14 mouse cellular contexts compared by ENCODE assay signal in genomic region chr12:82387647-82388046, GRCm38 (mm10).
DNase-seq lines count a peak whose midpoint lies in the region; ATAC-seq and TF ChIP-seq lines count a peak whose summit lies in the region.
"Had no signal": no experiment of that assay in that cellular context is flagged by ENCODE, and none has a peak within 500 bp of the region (broad histone marks: within the 10 kb centered on the region; RNA-seq: fewer than 3 reads in every experiment).

No protein-coding gene starts in this region.

- peak; percentile 47 to 59 for DNase-seq in left cerebral cortex, adult 2 months (ENCODE audit: extremely low spot score in 1 of 2, low spot score in 2 of 2)
- DNase-seq in left cerebral cortex, adult 11 months (ENCODE audit: low spot score) = no peak
- DNase-seq in cerebellum, adult 9-10 months = peak; percentile 98
- peak; percentile 73 for DNase-seq in layer of hippocampus, adult 9-10 months (ENCODE audit: low spot score)
- peak; percentile 6 for DNase-seq in splenic B cell, adult 2 months (ENCODE audit: low read depth, low spot score)
- DNase-seq in testis, postnatal 10 days (ENCODE audit: low spot score) = no peak
- DNase-seq: gastrocnemius, postnatal 14 days; thymus, postnatal 36 days had no signal

- TF ChIP-seq CTCF in left cerebral cortex, adult 2 months (IDR thresholded peaks at IDR 0.05) = no peak

- H3K4me2 ChIP-seq in neural tube, embryonic 15.5 days = no peak overlapping the region
- H3K4me2 ChIP-seq: embryonic facial prominence, embryonic 13.5 days; liver, embryonic 15.5 days had no signal

- no peak overlapping the region for H3K9ac ChIP-seq in neural tube, embryonic 15.5 days (replicated peaks)
- H3K9ac ChIP-seq: embryonic facial prominence, embryonic 13.5 days; liver, embryonic 15.5 days had no signal

- no peak for ATAC-seq in neural tube, embryonic 15.5 days (ENCODE audit: low FRiP score)
- no peak for ATAC-seq in megakaryocyte, adult 5-6 weeks (ENCODE audit: poor library complexity, severe bottlenecking)
- ATAC-seq: inflammation-experienced regulatory T-cells, adult 6 months had no signal

- no peak overlapping the region for H3K4me3 ChIP-seq in left cerebral cortex, adult 2 months
- H3K4me3 ChIP-seq in neural tube, embryonic 15.5 days (replicated peaks) = no peak overlapping the region
- H3K4me3 ChIP-seq: embryonic facial prominence, embryonic 13.5 days; liver, embryonic 15.5 days had no signal

- intact Hi-C loops in left cerebral cortex, adult 2 months (cut with DNase I) = loop anchor here (5.0 kb wide), 1 partner anchor 50 kb away; no protein-coding TSS in a partner anchor

- no peaks in the 10 kb centered on the region; the same call in 1 of the 2 replicates for H3K36me3 ChIP-seq in splenic B cell, adult 2 months (ENCODE audit: control insufficient read depth, insufficient read depth, low read length, poor library complexity, severe bottlenecking)
- H3K36me3 ChIP-seq in neural tube, embryonic 15.5 days = 0 out of 2 replicates have a peak, but pooled peaks cover 2% of the 10 kb centered on the region
- H3K36me3 ChIP-seq: liver, embryonic 15.5 days had no signal

- no peaks in the 10 kb centered on the region for H3K4me1 ChIP-seq in neural tube, embryonic 15.5 days
- H3K4me1 ChIP-seq: embryonic facial prominence, embryonic 13.5 days had no signal

- peak overlapping the region; percentile 59 for H3K27ac ChIP-seq in left cerebral cortex, adult 2 months
- no peak overlapping the region for H3K27ac ChIP-seq in neural tube, embryonic 15.5 days (replicated peaks)
- H3K27ac ChIP-seq: embryonic facial prominence, embryonic 13.5 days; liver, embryonic 15.5 days; macrophage had no signal

- H3K9me3 ChIP-seq in neural tube, embryonic 15.5 days (replicated peaks) = no peaks in the 10 kb centered on the region
- H3K9me3 ChIP-seq: embryonic facial prominence, embryonic 13.5 days; liver, embryonic 15.5 days had no signal

- no peaks in the 10 kb centered on the region for H3K27me3 ChIP-seq in splenic B cell, adult 2 months (ENCODE audit: control insufficient read depth, insufficient read depth, low read length, poor library complexity, severe bottlenecking)
- H3K27me3 ChIP-seq in neural tube, embryonic 15.5 days (replicated peaks) = no peaks in the 10 kb centered on the region
- H3K27me3 ChIP-seq: embryonic facial prominence, embryonic 13.5 days; liver, embryonic 15.5 days had no signal

- WGBS in neural tube, embryonic 15.5 days = 97% methylated on average over 3 of the region's 3 CpGs

Comparison
In these comparisons a context has a peak if more than half of its experiments do, and no peak if none do; other contexts are left out.
1. DNase-seq: peak in left cerebral cortex, adult 2 months (2 of 2), cerebellum, adult 9-10 months (single experiment), layer of hippocampus, adult 9-10 months (single experiment) and splenic B cell, adult 2 months (single experiment); none in left cerebral cortex, adult 11 months (single experiment) and testis, postnatal 10 days (single experiment).